Mouse (Mus musculus): Measurements from ENCODE around the gene Ptpn13.

The Ptpn13 gene

GRCm38 (mm10) chr5:103593575-103593974 is 168.6 kb downstream of the Ptpn13 start:
- no peak for DNase-seq (ENCODE audit: low read depth, low spot score)

GRCm38 (mm10) chr5:103595394-103596226 is 170.6 kb downstream of the Ptpn13 start:
- no peak for DNase-seq (ENCODE audit: low read depth, low spot score)

- no peak for DNase-seq (ENCODE audit: low read depth, low spot score)
Measured at GRCm38 (mm10) chr5:103596467-103597146, 171.6 kb downstream of the Ptpn13 start.

- DNase-seq (ENCODE audit: low read depth, low spot score): no peak
Measured at GRCm38 (mm10) chr5:103597604-103598003, 172.6 kb downstream of the Ptpn13 start.

GRCm38 (mm10) chr5:103598264-103598663 is 173.3 kb downstream of the Ptpn13 start:
- no peak for DNase-seq (ENCODE audit: low read depth, low spot score)

- DNase-seq (ENCODE audit: low read depth, low spot score): no peak
Measured at GRCm38 (mm10) chr5:103598881-103599280, 173.9 kb downstream of the Ptpn13 start.

- DNase-seq (ENCODE audit: low read depth, low spot score): no peak
Measured at GRCm38 (mm10) chr5:103603115-103603893, 178.3 kb downstream of the Ptpn13 start.

GRCm38 (mm10) chr5:103605707-103606106 is 180.7 kb downstream of the Ptpn13 start:
- DNase-seq (ENCODE audit: low read depth, low spot score): no peak

GRCm38 (mm10) chr5:103610148-103610547 is 185.2 kb downstream of the Ptpn13 start:
- no peak for DNase-seq (ENCODE audit: low read depth, low spot score)

GRCm38 (mm10) chr5:103610856-103611472 is 186.0 kb downstream of the Ptpn13 start:
- no peak for DNase-seq (ENCODE audit: low read depth, low spot score)

GRCm38 (mm10) chr5:103612316-103612715 is 187.3 kb downstream of the Ptpn13 start:
- no peak for DNase-seq (ENCODE audit: low read depth, low spot score)

GRCm38 (mm10) chr5:103614356-103614755 is 189.4 kb downstream of the Ptpn13 start:
- DNase-seq (ENCODE audit: low read depth, low spot score): no peak

- DNase-seq (ENCODE audit: low read depth, low spot score): peak; percentile 69
Measured at GRCm38 (mm10) chr5:103617191-103617590, 192.2 kb downstream of the Ptpn13 start.

GRCm38 (mm10) chr5:103620301-103620973 is 195.4 kb downstream of the Ptpn13 start:
- DNase-seq (ENCODE audit: low read depth, low spot score): no peak

GRCm38 (mm10) chr5:103622321-103622720 is 197.3 kb downstream of the Ptpn13 start:
- DNase-seq (ENCODE audit: low read depth, low spot score): no peak

- DNase-seq (ENCODE audit: low read depth, low spot score): no peak
Measured at GRCm38 (mm10) chr5:103624831-103625230, 199.8 kb downstream of the Ptpn13 start.

- no peak for DNase-seq (ENCODE audit: low read depth, low spot score)
Measured at GRCm38 (mm10) chr5:103628499-103628898, 203.5 kb downstream of the Ptpn13 start.

- DNase-seq (ENCODE audit: low read depth, low spot score): no peak
Measured at GRCm38 (mm10) chr5:103629111-103629764, 204.2 kb downstream of the Ptpn13 start, which contains the start of gene Slc10a6. Slc10a6 (minus strand) TSS chr5:103629403.

- no peak for DNase-seq (ENCODE audit: low read depth, low spot score)
Measured at GRCm38 (mm10) chr5:103629854-103630580, 205.0 kb downstream of the Ptpn13 start.

- no peak for DNase-seq (ENCODE audit: low read depth, low spot score)
Measured at GRCm38 (mm10) chr5:103637162-103637561, 212.2 kb downstream of the Ptpn13 start.

All from ES-CJ7 (cell line).